In the genomic region with DNA sequence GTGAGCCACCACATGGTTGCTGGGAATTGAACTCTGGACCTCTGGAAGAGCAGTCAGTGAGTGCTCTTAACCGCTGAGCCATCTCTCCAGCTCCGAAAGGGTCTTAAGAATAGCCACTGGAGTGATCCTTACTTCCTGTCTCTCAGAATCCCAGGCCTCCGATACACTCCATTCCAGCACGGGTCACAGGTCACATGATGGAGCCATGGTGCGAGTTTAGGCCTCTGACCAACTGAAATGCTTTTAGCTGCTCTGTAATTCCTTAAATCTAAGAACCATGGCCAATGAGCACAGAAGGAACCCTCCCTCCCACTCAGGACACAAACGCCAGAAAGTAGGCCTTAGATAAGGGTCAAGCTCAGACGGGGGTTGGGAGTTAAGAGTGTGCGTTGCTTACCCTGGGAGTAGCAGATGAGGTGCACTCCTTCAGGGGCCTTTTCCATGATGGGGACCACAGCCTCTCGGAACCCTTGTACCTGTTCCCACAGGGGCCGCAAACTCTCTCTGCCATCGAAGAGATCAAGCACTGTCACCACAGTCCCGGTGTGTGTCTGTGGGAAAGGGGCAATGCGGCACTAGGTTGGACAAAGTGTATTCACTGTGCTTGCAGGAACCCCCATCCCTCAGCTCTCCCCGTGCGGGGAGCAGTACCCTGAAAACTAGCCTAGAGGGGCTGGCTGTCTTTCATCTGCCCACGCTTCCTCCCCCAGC, we compare ENCODE assay signal across 10 mouse cellular contexts. TPM values are rescaled to one million over a fixed set of nuclear protein-coding genes. Genes with fewer than 3 reads are reported as not detected.
DNase-seq lines count a peak whose midpoint lies in the region; ATAC-seq lines count a peak whose summit lies in the region.
"Had no signal": no experiment of that assay in that cellular context is flagged by ENCODE, and none has a peak within 500 bp of the region (broad histone marks: within the 10 kb centered on the region; RNA-seq: fewer than 3 reads in every experiment).

No protein-coding gene starts in this region.

- peaks cover 28% of the 10 kb centered on the region for H3K27me3 ChIP-seq in embryonic facial prominence, embryonic 10.5 days (replicated peaks; ENCODE audit: low read depth, poor library complexity, severe bottlenecking)
- 0 out of 2 replicates have a peak, but pooled peaks cover under 1% of the 10 kb centered on the region for H3K27me3 ChIP-seq in hindbrain, embryonic 15.5 days
- peaks cover 15% of the 10 kb centered on the region for H3K27me3 ChIP-seq in midbrain, embryonic 13.5 days
- H3K27me3 ChIP-seq: Patski had no signal

- ATAC-seq in hindbrain, embryonic 15.5 days (ENCODE audit: low FRiP score, low read depth), result no peak
- no peak; the same call in 1 of the 2 replicates for ATAC-seq in midbrain, embryonic 13.5 days
- no peak for ATAC-seq in megakaryocyte-erythroid progenitor cell, adult 5-6 weeks (replicated peaks; ENCODE audit: low FRiP score, low TSS enrichment, poor library complexity, severe bottlenecking)
- ATAC-seq in frontal cortex, adult (ENCODE audit: low TSS enrichment), result no peak

- peak overlapping the region; percentile 96 for H3K4me2 ChIP-seq in hindbrain, embryonic 15.5 days
- peak overlapping the region; percentile 91 for H3K4me2 ChIP-seq in midbrain, embryonic 13.5 days (replicated peaks)

- H3K9me3 ChIP-seq in embryonic facial prominence, embryonic 10.5 days, result no peaks in the 10 kb centered on the region
- no peaks in the 10 kb centered on the region for H3K9me3 ChIP-seq in hindbrain, embryonic 15.5 days
- no peaks in the 10 kb centered on the region for H3K9me3 ChIP-seq in midbrain, embryonic 13.5 days

- H3K36me3 ChIP-seq in embryonic facial prominence, embryonic 10.5 days (replicated peaks), result peaks cover 39% of the 10 kb centered on the region
- peaks cover 21% of the 10 kb centered on the region for H3K36me3 ChIP-seq in hindbrain, embryonic 15.5 days
- peaks cover 19% of the 10 kb centered on the region for H3K36me3 ChIP-seq in midbrain, embryonic 13.5 days

- DNase-seq in kidney, adult 11 months, result peak; percentile 44
- no peak for DNase-seq in kidney, postnatal 14 days
- DNase-seq in embryonic facial prominence, embryonic 10.5 days (ENCODE audit: low spot score), result no peak
- DNase-seq in adrenal gland, postnatal 36 days, result no peak
- DNase-seq: gastrocnemius, postnatal 25 days had no signal

- peak overlapping the region; percentile 92 for H3K27ac ChIP-seq in embryonic facial prominence, embryonic 10.5 days (replicated peaks)
- H3K27ac ChIP-seq in hindbrain, embryonic 15.5 days (replicated peaks), result peak overlapping the region; percentile 94
- peak overlapping the region; percentile 94 for H3K27ac ChIP-seq in midbrain, embryonic 13.5 days

- peak overlapping the region; percentile 77 for H3K4me3 ChIP-seq in embryonic facial prominence, embryonic 10.5 days
- peak overlapping the region; percentile 85 for H3K4me3 ChIP-seq in hindbrain, embryonic 15.5 days
- peak overlapping the region; percentile 80 for H3K4me3 ChIP-seq in midbrain, embryonic 13.5 days (replicated peaks)

- H3K4me1 ChIP-seq in embryonic facial prominence, embryonic 10.5 days, result peaks cover 53% of the 10 kb centered on the region
- peaks cover 53% of the 10 kb centered on the region for H3K4me1 ChIP-seq in hindbrain, embryonic 15.5 days (replicated peaks)
- H3K4me1 ChIP-seq in midbrain, embryonic 13.5 days (replicated peaks), result peaks cover 52% of the 10 kb centered on the region

- 50% methylated on average over 16 of the region's 16 CpGs for WGBS in embryonic facial prominence, embryonic 10.5 days
- 50% methylated on average over 16 of the region's 16 CpGs for WGBS in hindbrain, embryonic 15.5 days
- WGBS in midbrain, embryonic 13.5 days, result 50% methylated on average over 16 of the region's 16 CpGs

- peak overlapping the region; percentile 70 for H3K9ac ChIP-seq in hindbrain, embryonic 15.5 days
- H3K9ac ChIP-seq in midbrain, embryonic 13.5 days (replicated peaks), result peak overlapping the region; percentile 83

RNA-seq across cellular contexts. Expression of a gene that starts 2.1 kb away (rescaled TPM):
- 18.6 and 19.5 TPM in 2 replicates for polyA plus RNA-seq in embryonic facial prominence, embryonic 10.5 days (2016; fragmentation: Nextera tagmentation; extraction: Ambion mirVana)
- polyA plus RNA-seq in hindbrain, embryonic 15.5 days (2015; fragmentation: Nextera tagmentation; extraction: Ambion mirVana), result 19.1 and 20.4 TPM in 2 replicates
- polyA plus RNA-seq in midbrain, embryonic 13.5 days (2015; fragmentation: Nextera tagmentation; extraction: Ambion mirVana), result 22.3 and 23.3 TPM in 2 replicates
- total RNA-seq in megakaryocyte-erythroid progenitor cell, adult 5-6 weeks (2014; fragmentation: Nextera tagmentation), result 31.3 and 35.4 TPM in 2 replicates
- total RNA-seq in megakaryocyte-erythroid progenitor cell, adult 5-6 weeks (2017), result 10.4 and 17.0 TPM in 2 replicates
- 10 to 100 TPM; 57.8 to 70.0 TPM for total RNA-seq in adrenal gland, postnatal 36 days (2021)

RNA-seq across cellular contexts. Expression of a gene that starts 3.1 kb away (rescaled TPM):
- polyA plus RNA-seq in embryonic facial prominence, embryonic 10.5 days (2016; fragmentation: Nextera tagmentation; extraction: Ambion mirVana), result 0.12 and 0.18 TPM in 2 replicates
- 6.8 and 9.8 TPM in 2 replicates for polyA plus RNA-seq in hindbrain, embryonic 15.5 days (2015; fragmentation: Nextera tagmentation; extraction: Ambion mirVana)
- 7.4 and 7.5 TPM in 2 replicates for polyA plus RNA-seq in midbrain, embryonic 13.5 days (2015; fragmentation: Nextera tagmentation; extraction: Ambion mirVana)
- 0.59 TPM in 1 of 2 replicates, not detected in the other for total RNA-seq in megakaryocyte-erythroid progenitor cell, adult 5-6 weeks (2014; fragmentation: Nextera tagmentation)
- 0.75 TPM in 1 of 2 replicates, not detected in the other for total RNA-seq in megakaryocyte-erythroid progenitor cell, adult 5-6 weeks (2017)
- total RNA-seq in adrenal gland, postnatal 36 days (2021), result 10 to 100 TPM in 1 of 2 experiments, 1 to 10 TPM in 1; 5.0 to 14.3 TPM

RNA-seq across cellular contexts. Expression of a gene that starts 10.4 kb away (rescaled TPM):
- polyA plus RNA-seq in embryonic facial prominence, embryonic 10.5 days (2016; fragmentation: Nextera tagmentation; extraction: Ambion mirVana), result 4.0 and 4.2 TPM in 2 replicates
- 10.1 and 12.8 TPM in 2 replicates for polyA plus RNA-seq in hindbrain, embryonic 15.5 days (2015; fragmentation: Nextera tagmentation; extraction: Ambion mirVana)
- 6.8 and 8.6 TPM in 2 replicates for polyA plus RNA-seq in midbrain, embryonic 13.5 days (2015; fragmentation: Nextera tagmentation; extraction: Ambion mirVana)
- total RNA-seq in megakaryocyte-erythroid progenitor cell, adult 5-6 weeks (2014; fragmentation: Nextera tagmentation), result 0.96 and 2.1 TPM in 2 replicates
- 2.6 TPM in 1 of 2 replicates, not detected in the other for total RNA-seq in megakaryocyte-erythroid progenitor cell, adult 5-6 weeks (2017)
- 1 to 10 TPM; 2.9 to 4.6 TPM for total RNA-seq in adrenal gland, postnatal 36 days (2021)

RNA-seq across cellular contexts. Expression of a gene that starts 18.3 kb away (rescaled TPM):
- 16.6 and 17.3 TPM in 2 replicates for polyA plus RNA-seq in embryonic facial prominence, embryonic 10.5 days (2016; fragmentation: Nextera tagmentation; extraction: Ambion mirVana)
- 16.1 and 16.4 TPM in 2 replicates for polyA plus RNA-seq in hindbrain, embryonic 15.5 days (2015; fragmentation: Nextera tagmentation; extraction: Ambion mirVana)
- polyA plus RNA-seq in midbrain, embryonic 13.5 days (2015; fragmentation: Nextera tagmentation; extraction: Ambion mirVana), result 17.0 and 18.9 TPM in 2 replicates
- total RNA-seq in megakaryocyte-erythroid progenitor cell, adult 5-6 weeks (2014; fragmentation: Nextera tagmentation), result 5.5 TPM in 2 replicates
- 14.7 and 26.2 TPM in 2 replicates for total RNA-seq in megakaryocyte-erythroid progenitor cell, adult 5-6 weeks (2017)
- 10 to 100 TPM; 12.7 to 15.8 TPM for total RNA-seq in adrenal gland, postnatal 36 days (2021)

RNA-seq across cellular contexts. Expression of a gene that starts 20.7 kb away (rescaled TPM):
- 103 and 104 TPM in 2 replicates for polyA plus RNA-seq in embryonic facial prominence, embryonic 10.5 days (2016; fragmentation: Nextera tagmentation; extraction: Ambion mirVana)
- 108 and 120 TPM in 2 replicates for polyA plus RNA-seq in hindbrain, embryonic 15.5 days (2015; fragmentation: Nextera tagmentation; extraction: Ambion mirVana)
- 118 and 122 TPM in 2 replicates for polyA plus RNA-seq in midbrain, embryonic 13.5 days (2015; fragmentation: Nextera tagmentation; extraction: Ambion mirVana)
- 20.6 and 31.3 TPM in 2 replicates for total RNA-seq in megakaryocyte-erythroid progenitor cell, adult 5-6 weeks (2014; fragmentation: Nextera tagmentation)
- total RNA-seq in megakaryocyte-erythroid progenitor cell, adult 5-6 weeks (2017), result 8.7 and 11.5 TPM in 2 replicates
- 10 to 100 TPM; 45.7 to 58.8 TPM for total RNA-seq in adrenal gland, postnatal 36 days (2021)
